Mouse (Mus musculus): Measurements from ENCODE around the gene Phf14.
"Not testable (repeated sequence)": the region's sequence is repeated elsewhere in the genome, so short reads cannot be mapped to it uniquely, and the experiment has no call there.

- TF ChIP-seq CTCF (IDR thresholded peaks at IDR 0.05; ENCODE audit: borderline replicate concordance, insufficient read depth, low read length); POLR2A (IDR thresholded peaks at IDR 0.05; ENCODE audit: low read depth, low read length): not testable (repeated sequence)
Measured at GRCm38 (mm10) chr6:12126601-12127000, 219.0 kb downstream of the Phf14 start.

All from embryonic fibroblast, embryonic 13.5 days (primary cell).